Mouse (Mus musculus): Measurements from ENCODE around the gene Tectb.

GRCm38 (mm10) chr19:55231081-55231480 lies 50.5 kb downstream of the Tectb start:
- TF ChIP-seq CTCF (IDR thresholded peaks at IDR 0.05; ENCODE audit: control insufficient read depth, insufficient read depth, low read length) = no peak
- no peak for TF ChIP-seq POLR2A (IDR thresholded peaks at IDR 0.05; ENCODE audit: borderline replicate concordance, control insufficient read depth, low read depth, low read length)

All from bone marrow, adult 2 months (tissue).